Mouse (Mus musculus) heart, postnatal 0 days (tissue): ENCODE measurements around the gene Polr2j. TPM values are rescaled to one million over a fixed set of nuclear protein-coding genes. Genes with fewer than 3 reads are reported as not detected.
"Not testable (repeated sequence)": the region's sequence is repeated elsewhere in the genome, so short reads cannot be mapped to it uniquely, and the experiment has no call there.

ENCODE experiments used
- ATAC-seq: fragments of 200-750 bp; cut with Nextera tagmentation; 2 replicates; pipeline ENCODE4 v1.8.0; 2017; ENCODE audit warnings: low read depth, moderate number of reproducible peaks, moderate library complexity; ENCODE audit not compliant: insufficient read depth
- DNase-seq: peaks from one replicate; pipeline ENCODE4 v3.0.0-alpha.2; 2016; ENCODE audit warnings: low spot score
- H3K27ac ChIP-seq: fragments of 300-500 bp; sonication (generic); 2 replicates; pipeline ENCODE4 v1.5.1; 2014; ENCODE audit warnings: low read depth, mild to moderate bottlenecking
- H3K27me3 ChIP-seq: fragments of 300-500 bp; sonication (generic); 2 replicates; pipeline ENCODE4 v1.6.1; 2014; ENCODE audit warnings: low read length, mixed read lengths; ENCODE audit not compliant: control insufficient read depth, insufficient read depth
- H3K36me3 ChIP-seq: fragments of 300-500 bp; sonication (generic); replicated peaks from 2 replicates; pipeline ENCODE4 v1.6.1; 2014; ENCODE audit warnings: low read length, mixed read lengths; ENCODE audit not compliant: control insufficient read depth, insufficient read depth
- H3K4me1 ChIP-seq: fragments of 300-500 bp; sonication (generic); 2 replicates; pipeline ENCODE4 v1.6.1; 2014; ENCODE audit warnings: antibody characterized with exemption; ENCODE audit not compliant: control insufficient read depth, insufficient read depth
- H3K4me2 ChIP-seq: fragments of 300-500 bp; sonication (generic); 2 replicates; pipeline ENCODE4 v1.6.1; 2014; ENCODE audit warnings: low read depth, mild to moderate bottlenecking, low read length, moderate library complexity
- H3K4me3 ChIP-seq: fragments of 300-500 bp; sonication (generic); 2 replicates; pipeline ENCODE4 v1.5.1; 2014; ENCODE audit warnings: low read depth, low read length
- H3K9ac ChIP-seq: fragments of 300-500 bp; sonication (generic); replicated peaks from 2 replicates; pipeline ENCODE4 v1.6.1; 2014; ENCODE audit warnings: low read depth, low read length, mixed read lengths
- H3K9me3 ChIP-seq: fragments of 300-500 bp; sonication (generic); replicated peaks from 2 replicates; pipeline ENCODE4 v1.6.1; 2016; ENCODE audit warnings: low read length; ENCODE audit not compliant: control insufficient read depth
- CTCF ChIP-seq: IDR thresholded peaks from 2 replicates; pipeline ENCODE4 v1.5.1; 2016; ENCODE audit warnings: antibody characterized with exemption, control low read depth, low read depth
- EP300 ChIP-seq: IDR thresholded peaks from 2 replicates; pipeline ENCODE4 v1.6.1; 2016; ENCODE audit warnings: antibody characterized with exemption, low read depth
- WGBS: fragments of 180-500 bp; shearing (Covaris S2); extraction: QIAGEN DNeasy Blood & Tissue Kit; methylation state at CpG from one replicate; pipeline ENCODE4 v1.1.7; 2014; 5-methylcytosine and 5-hydroxymethylcytosine counted together
- polyA plus RNA-seq: library from polyadenylated mRNA; unstranded; fragments of >200 nt; fragmentation: Nextera tagmentation; extraction: Ambion mirVana; gene quantifications from 2 replicates; pipeline ENCODE4 v1.2.1, GENCODE M21; 2015
- total RNA-seq: library from RNA; depleted of rRNA; stranded (reverse); fragments of >200 nt; gene quantifications from 2 replicates; pipeline ENCODE4 v1.2.3, GENCODE M21; 2014; ENCODE audit warnings: low replicate concordance

The Polr2j gene
- total and polyA plus RNA-seq, 2 experiments from 2014 or later = 59.8 to 145 TPM

GRCm38 (mm10) chr5:136152365-136152764, 35.9 kb downstream of the Polr2j start:
- no peak overlapping the region for H3K4me2 ChIP-seq
- H3K9me3 ChIP-seq = no peaks in the 10 kb centered on the region
- no peaks in the 10 kb centered on the region for H3K27me3 ChIP-seq
- TF ChIP-seq CTCF (no peak), EP300 (no peak)
- WGBS = 63% methylated on average over 8 of the region's 8 CpGs
- H3K36me3 ChIP-seq = no peaks in the 10 kb centered on the region
- DNase-seq (no peak), ATAC-seq (no peak)
- no peak overlapping the region for H3K27ac ChIP-seq
- H3K4me1 ChIP-seq = no peaks in the 10 kb centered on the region
- no peak overlapping the region for H3K4me3 ChIP-seq
- H3K9ac ChIP-seq = no peak overlapping the region

GRCm38 (mm10) chr5:136155399-136155798, 39.0 kb downstream of the Polr2j start:
- TF ChIP-seq CTCF (no peak), EP300 (no peak)
- no peaks in the 10 kb centered on the region for H3K4me1 ChIP-seq
- H3K9me3 ChIP-seq = no peaks in the 10 kb centered on the region
- H3K27ac ChIP-seq = no peak overlapping the region
- no peaks in the 10 kb centered on the region for H3K36me3 ChIP-seq
- WGBS = 62% methylated on average over 5 of the region's 5 CpGs
- ATAC-seq (no peak), DNase-seq (no peak)
- no peak overlapping the region for H3K4me3 ChIP-seq
- no peak overlapping the region for H3K4me2 ChIP-seq
- no peak overlapping the region for H3K9ac ChIP-seq
- no peaks in the 10 kb centered on the region for H3K27me3 ChIP-seq

- WGBS = 82% methylated on average over 11 of the region's 12 CpGs
- not testable (repeated sequence) for DNase-seq, H3K36me3 ChIP-seq, ATAC-seq, H3K4me1 ChIP-seq, H3K27ac ChIP-seq, H3K4me3 ChIP-seq, H3K27me3 ChIP-seq, H3K9me3 ChIP-seq, H3K4me2 ChIP-seq, H3K9ac ChIP-seq
These were observed 43.7 kb downstream of the Polr2j start for GRCm38 (mm10) chr5:136160084-136160483.

- Histone ChIP-seq H3K36me3 (no peaks in the 10 kb centered on the region), H3K9ac (no peak overlapping the region), H3K9me3 (0 out of 2 replicates have a peak, but pooled peaks cover 4% of the 10 kb centered on the region), H3K27ac (no peak overlapping the region), H3K4me3 (no peak overlapping the region), H3K27me3 (no peaks in the 10 kb centered on the region), H3K4me2 (no peak overlapping the region), H3K4me1 (no peaks in the 10 kb centered on the region)
- TF ChIP-seq CTCF = no peak
- TF ChIP-seq EP300 = no peak
- DNase-seq (no peak), ATAC-seq (no peak)
- WGBS = 79% methylated on average over 11 of the region's 11 CpGs
These were observed 47.5 kb downstream of the Polr2j start for GRCm38 (mm10) chr5:136163807-136164474.

GRCm38 (mm10) chr5:136165246-136165645, 48.8 kb downstream of the Polr2j start:
- TF ChIP-seq EP300 = no peak
- no peak for TF ChIP-seq CTCF
- Histone ChIP-seq H3K36me3 (no peaks in the 10 kb centered on the region), H3K9ac (no peak overlapping the region)

GRCm38 (mm10) chr5:136167296-136167695, 50.9 kb downstream of the Polr2j start:
- Histone ChIP-seq H3K36me3 (no peaks in the 10 kb centered on the region), H3K27me3 (peaks cover 3% of the 10 kb centered on the region; the same call in 1 of the 2 replicates), H3K4me3 (no peak overlapping the region), H3K9ac (no peak overlapping the region), H3K27ac (no peak overlapping the region), H3K4me1 (0 out of 2 replicates have a peak, but pooled peaks cover 4% of the 10 kb centered on the region), H3K4me2 (no peak overlapping the region), H3K9me3 (0 out of 2 replicates have a peak, but pooled peaks cover 4% of the 10 kb centered on the region)
- DNase-seq (no peak), ATAC-seq (no peak)
- 86% methylated on average over 4 of the region's 4 CpGs for WGBS
- no peak for TF ChIP-seq CTCF

More at GRCm38 (mm10) chr5:136165246-136165645, 48.8 kb downstream of the Polr2j start:
- DNase-seq (no peak), ATAC-seq (no peak)
- Histone ChIP-seq H3K27me3 (no peaks in the 10 kb centered on the region), H3K4me2 (no peak overlapping the region), H3K4me3 (no peak overlapping the region), H3K4me1 (no peaks in the 10 kb centered on the region), H3K9me3 (0 out of 2 replicates have a peak, but pooled peaks cover 4% of the 10 kb centered on the region), H3K27ac (no peak overlapping the region)
- 71% methylated on average over 8 of the region's 8 CpGs for WGBS
